Mouse (Mus musculus) left cerebral cortex, postnatal 4 days (tissue): ENCODE measurements around the gene F2rl2. TPM values are rescaled to one million over a fixed set of nuclear protein-coding genes. Genes with fewer than 3 reads are reported as not detected.

Experiments
- DNase-seq: peaks from one replicate; pipeline ENCODE4 v3.0.0-alpha.2; 2022
- intact Hi-C: fragments of 180-260 bp; cut with DNase I; formaldehyde crosslinking; loops from one replicate; pipeline ENCODE4 v1.15.1; 2025
- total RNA-seq, 2 experiments: library from RNA; stranded (reverse); gene quantifications; 2 replicates each; pipeline ENCODE4 v1.2.3; 2021

Gene F2rl2
- total RNA-seq: under 1 TPM; 0.54 to 0.72 TPM

- intact Hi-C loops: no loop called here
- no peak for DNase-seq
Observed at GRCm38 (mm10) chr13:95696654-95697163, at the start of gene F2rl2. Gene F2rl2 (plus strand): TSS chr13:95696853.

GRCm38 (mm10) chr13:95647248-95647647 is 49.4 kb upstream of the F2rl2 start:
- intact Hi-C loops: no loop called here
- DNase-seq: no peak

- DNase-seq: peak; percentile 53
- intact Hi-C loops: no loop called here
Observed at GRCm38 (mm10) chr13:95649941-95650340, 46.7 kb upstream of the F2rl2 start.

- intact Hi-C loops: no loop called here
- DNase-seq: no peak
Observed at GRCm38 (mm10) chr13:95651870-95652668, 44.6 kb upstream of the F2rl2 start.

DNA sequence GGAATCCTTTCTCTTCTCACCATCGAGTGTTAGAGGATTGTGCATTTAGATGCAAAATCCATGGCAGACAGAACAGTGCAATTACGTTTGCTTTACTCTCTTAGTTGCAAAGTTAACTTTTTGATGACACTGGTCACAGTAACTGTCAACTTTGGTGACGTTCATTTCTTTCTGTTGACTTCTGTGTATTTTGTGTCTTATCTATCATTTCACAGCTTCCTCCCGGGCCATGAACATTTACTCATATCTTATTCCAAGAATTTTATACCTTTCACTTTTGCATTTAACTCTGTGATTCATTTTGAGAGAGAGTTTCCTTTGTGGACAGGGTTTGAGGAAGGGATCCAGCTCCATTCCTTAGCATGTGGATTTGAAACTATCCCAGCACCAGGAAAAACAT is 43.0 kb upstream of the F2rl2 start:
- no peak for DNase-seq
- intact Hi-C loops: no loop called here

GRCm38 (mm10) chr13:95655284-95655683 is 41.4 kb upstream of the F2rl2 start:
- DNase-seq: no peak
- intact Hi-C loops: no loop called here

DNA sequence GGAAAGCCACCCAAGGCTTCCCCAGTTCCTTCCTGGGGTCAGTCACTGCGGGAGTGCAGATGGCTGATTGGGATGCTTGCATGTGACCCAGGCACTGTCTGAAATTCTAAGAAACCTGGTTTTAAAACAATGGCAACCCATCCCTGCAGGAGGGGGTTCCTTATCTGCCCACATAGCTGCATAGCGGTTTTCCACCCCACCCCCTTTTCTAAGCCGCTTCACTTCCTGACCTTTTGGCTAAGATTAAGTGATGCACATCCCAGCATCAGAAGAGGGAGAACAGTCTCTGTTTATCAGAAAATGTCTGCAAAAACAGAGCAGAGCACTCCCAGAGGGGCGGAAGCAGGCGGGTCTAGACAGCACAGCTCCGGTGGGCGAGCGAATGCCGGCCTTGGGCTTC is 39.5 kb upstream of the F2rl2 start:
- no peak for DNase-seq
- intact Hi-C loops: no loop called here

DNA sequence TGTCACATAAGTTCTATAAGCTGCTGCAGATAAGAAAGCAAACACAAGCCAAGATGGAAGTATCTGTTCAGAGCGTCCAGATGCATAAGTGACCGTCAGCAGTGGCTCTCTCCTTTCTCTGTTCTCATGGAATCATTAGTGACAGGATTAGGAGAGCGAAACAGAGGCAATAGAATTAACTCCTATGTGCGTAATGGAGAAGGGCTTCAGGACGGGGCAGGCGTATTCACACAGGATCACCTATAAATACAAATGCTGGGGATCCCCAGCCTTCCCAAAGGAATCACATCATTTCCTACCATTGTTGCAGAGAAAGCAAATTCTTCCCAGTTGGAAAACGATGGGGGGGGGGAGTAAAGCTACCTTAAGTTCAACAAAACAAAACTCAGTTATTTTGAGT is 37.2 kb upstream of the F2rl2 start:
- intact Hi-C loops: no loop called here
- no peak for DNase-seq

- intact Hi-C loops: loop anchor here (10.0 kb wide), 1 partner anchor 99 kb away; no protein-coding TSS in a partner anchor
- DNase-seq: no peak
Observed at GRCm38 (mm10) chr13:95663834-95664233, 32.8 kb upstream of the F2rl2 start.

GRCm38 (mm10) chr13:95665644-95666356 is 30.9 kb upstream of the F2rl2 start:
- intact Hi-C loops: loop anchor here (10.0 kb wide), 1 partner anchor 101 kb away; no protein-coding TSS in a partner anchor
- no peak for DNase-seq

- DNase-seq: no peak
- intact Hi-C loops: loop anchor here (10.0 kb wide), 1 partner anchor 102 kb away; no protein-coding TSS in a partner anchor
Observed at GRCm38 (mm10) chr13:95667260-95667659, 29.4 kb upstream of the F2rl2 start.

DNA sequence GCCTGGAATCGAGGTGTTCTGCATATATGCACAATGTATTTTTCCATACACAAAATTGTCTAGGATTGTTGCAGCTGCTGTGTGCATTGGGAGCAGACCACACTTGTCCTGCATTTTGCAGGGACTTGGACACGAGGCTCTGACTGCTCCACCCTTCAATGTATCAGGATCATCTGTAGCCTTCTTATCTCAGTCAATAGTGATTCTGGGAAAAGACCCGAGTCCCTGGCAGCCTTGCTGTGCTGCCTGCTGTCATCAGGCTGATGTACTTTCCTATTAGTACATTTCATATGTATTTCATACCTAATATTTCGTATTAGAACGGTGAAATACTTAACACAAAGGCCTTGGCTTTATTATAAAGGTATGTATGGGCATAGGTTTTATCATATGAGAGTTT is 26.1 kb upstream of the F2rl2 start:
- intact Hi-C loops: no loop called here

DNA sequence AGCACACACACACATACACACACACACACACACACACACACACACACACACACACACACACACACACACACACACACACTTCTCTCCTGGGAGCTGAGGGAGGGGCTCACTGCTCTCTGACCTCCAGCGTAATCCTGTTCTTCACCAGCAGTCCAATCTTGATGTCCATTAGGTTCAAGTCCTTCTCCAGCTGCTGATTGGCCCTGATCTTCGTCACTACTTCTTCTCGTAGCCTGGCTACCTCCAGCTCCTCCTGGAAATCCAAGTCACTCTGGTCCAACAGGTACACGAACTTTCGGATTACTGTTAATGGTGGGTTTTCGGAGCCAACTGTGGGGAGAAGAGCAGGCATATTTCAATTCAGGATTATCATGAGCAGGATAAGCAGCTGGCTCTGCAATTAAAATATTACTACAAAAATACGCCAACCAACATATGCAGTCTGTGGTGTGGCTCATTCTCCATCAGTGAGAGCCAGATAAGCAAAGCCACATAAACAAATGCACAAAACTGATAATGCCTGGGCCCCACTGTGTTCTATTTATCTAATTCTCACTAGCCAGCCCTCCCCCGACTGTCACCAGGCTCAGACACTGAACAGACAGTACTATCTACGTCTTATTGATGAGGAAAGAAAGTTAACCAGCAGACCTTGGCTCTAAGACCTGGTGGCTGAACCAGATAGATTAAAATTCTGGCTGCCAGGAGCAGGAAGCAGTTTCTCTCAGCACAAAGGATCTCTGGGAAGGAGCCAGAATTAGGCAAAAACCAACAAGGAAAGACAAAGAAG is 25.4 kb upstream of the F2rl2 start:
- intact Hi-C loops: no loop called here
- no peak for DNase-seq

More for the DNA sequence above, 26.1 kb upstream of the F2rl2 start:
- no peak for DNase-seq

DNA sequence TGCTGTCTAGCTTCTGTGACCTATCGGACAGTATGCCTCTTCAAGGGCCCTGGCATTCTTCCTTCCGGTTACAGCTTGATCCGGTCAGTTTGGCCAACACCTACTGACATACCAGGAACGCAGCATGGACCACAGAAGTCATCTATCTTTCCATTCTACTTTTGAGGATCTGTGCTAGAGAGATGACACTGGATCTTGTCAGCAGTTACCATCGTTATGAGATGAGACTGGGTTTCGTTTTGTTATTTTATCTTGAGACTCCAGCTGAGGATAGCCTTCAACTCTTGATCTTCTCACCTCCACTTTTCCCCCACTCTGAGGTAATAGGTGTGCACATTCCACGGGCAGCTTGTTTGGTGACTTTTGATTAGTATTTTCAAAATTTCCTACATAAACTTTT is 24.3 kb upstream of the F2rl2 start:
- intact Hi-C loops: no loop called here
- no peak for DNase-seq

DNA sequence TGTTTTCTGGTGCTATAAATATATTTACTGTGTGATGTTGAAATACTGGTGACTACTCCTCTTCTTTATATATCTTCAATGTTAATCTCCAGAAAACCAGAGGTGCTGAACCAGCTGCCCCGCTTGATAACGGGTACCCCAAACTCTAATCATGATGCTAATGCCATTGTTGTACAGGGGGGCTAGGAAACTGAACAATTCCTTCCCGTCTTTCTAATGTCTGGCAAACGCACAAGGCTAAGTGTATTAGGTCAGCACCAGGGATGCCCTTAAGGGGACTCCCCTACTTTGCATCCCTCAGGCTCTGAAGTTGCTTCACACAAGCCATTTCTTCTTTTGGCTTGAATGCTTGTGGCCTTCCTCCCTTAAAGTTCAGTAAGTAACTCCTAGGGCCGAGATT is 17.6 kb upstream of the F2rl2 start:
- intact Hi-C loops: no loop called here
- no peak for DNase-seq

GRCm38 (mm10) chr13:95679491-95679941 is 17.1 kb upstream of the F2rl2 start:
- intact Hi-C loops: no loop called here
- DNase-seq: no peak

GRCm38 (mm10) chr13:95684656-95685244 is 11.9 kb upstream of the F2rl2 start:
- intact Hi-C loops: no loop called here
- no peak for DNase-seq

DNA sequence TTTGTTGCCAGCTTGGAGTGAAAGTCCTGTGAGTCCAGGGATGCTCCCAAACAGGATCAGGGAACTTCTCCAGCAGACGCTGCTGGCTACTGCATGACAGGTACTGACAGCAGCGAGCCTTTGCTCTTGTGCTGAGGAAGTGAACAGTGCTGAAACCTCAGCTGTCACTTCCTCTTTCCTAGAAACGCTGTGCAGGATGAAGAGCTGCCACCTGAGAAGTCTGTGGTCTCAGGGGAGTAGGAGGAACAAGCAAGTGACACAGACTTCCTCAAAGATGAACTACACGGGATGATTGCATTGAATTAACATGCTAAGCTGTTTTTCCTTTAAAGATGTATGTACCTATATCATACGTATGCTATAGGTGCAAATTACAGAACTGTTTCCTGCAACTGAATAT is 10.9 kb upstream of the F2rl2 start:
- no peak for DNase-seq
- intact Hi-C loops: no loop called here

GRCm38 (mm10) chr13:95688576-95688975 is 8.1 kb upstream of the F2rl2 start:
- intact Hi-C loops: no loop called here
- no peak for DNase-seq

- no peak for DNase-seq
- intact Hi-C loops: no loop called here
Observed at GRCm38 (mm10) chr13:95692201-95692600, 4.5 kb upstream of the F2rl2 start.
